Mouse (Mus musculus): Measurements from ENCODE around the gene Wdr25.

- TF ChIP-seq POLR2A (IDR thresholded peaks at IDR 0.05; ENCODE audit: borderline replicate concordance, low read depth, low read length) (no peak), CTCF (IDR thresholded peaks at IDR 0.05; ENCODE audit: low read depth, low read length) (no peak)
Measured at GRCm38 (mm10) chr12:108909846-108910433, 16.5 kb downstream of the Wdr25 start.

All from bone marrow macrophage, adult 2 months (primary cell).